Mouse (Mus musculus) midbrain, postnatal 0 days (tissue): ENCODE results near the gene Olfr1198. TPM values are rescaled to one million over a fixed set of nuclear protein-coding genes. Genes with fewer than 3 reads are reported as not detected.

Experiments
- ATAC-seq: fragments of 200-750 bp; cut with Nextera tagmentation; 2 replicates; pipeline ENCODE4 v1.8.0; 2017; ENCODE audit warnings: moderate number of reproducible peaks, mild to moderate bottlenecking, moderate TSS enrichment, moderate library complexity; ENCODE audit not compliant: low FRiP score
- DNase-seq: peaks from one replicate; pipeline ENCODE4 v3.0.0-alpha.2; 2015; ENCODE audit warnings: low spot score
- H3K27ac ChIP-seq: fragments of 300-500 bp; sonication (generic); 2 replicates; pipeline ENCODE4 v1.5.1; 2014; ENCODE audit warnings: low read depth, mild to moderate bottlenecking, low read length, mixed read lengths
- H3K27me3 ChIP-seq: fragments of 300-500 bp; sonication (generic); 2 replicates; pipeline ENCODE4 v1.6.1; 2014; ENCODE audit warnings: low read length, control low read depth, mixed read lengths; ENCODE audit not compliant: insufficient read depth
- H3K36me3 ChIP-seq: fragments of 300-500 bp; sonication (generic); 2 replicates; pipeline ENCODE4 v1.6.1; 2014; ENCODE audit warnings: low read length, control low read depth, mixed read lengths; ENCODE audit not compliant: insufficient read depth
- H3K4me1 ChIP-seq: fragments of 300-500 bp; sonication (generic); 2 replicates; pipeline ENCODE4 v1.6.1; 2014; ENCODE audit warnings: mild to moderate bottlenecking, control low read depth, antibody characterized with exemption, low read length, mixed read lengths; ENCODE audit not compliant: insufficient read depth
- H3K4me2 ChIP-seq: fragments of 300-500 bp; sonication (generic); 2 replicates; pipeline ENCODE4 v1.6.1; 2014; ENCODE audit warnings: low read depth, mild to moderate bottlenecking, low read length, mixed read lengths; ENCODE audit not compliant: poor library complexity, severe bottlenecking
- H3K4me3 ChIP-seq: fragments of 300-500 bp; sonication (generic); 2 replicates; pipeline ENCODE4 v1.5.1; 2014; ENCODE audit warnings: low read depth, mild to moderate bottlenecking, low read length, moderate library complexity
- H3K9ac ChIP-seq: fragments of 300-500 bp; sonication (generic); replicated peaks from 2 replicates; pipeline ENCODE4 v1.6.1; 2014; ENCODE audit warnings: mild to moderate bottlenecking, low read length, moderate library complexity, mixed read lengths; ENCODE audit not compliant: poor library complexity, severe bottlenecking
- H3K9me3 ChIP-seq: fragments of 300-500 bp; sonication (generic); 2 replicates; pipeline ENCODE4 v1.6.1; 2016; ENCODE audit warnings: low read length, control low read depth
- CTCF ChIP-seq: IDR thresholded peaks from 2 replicates; pipeline ENCODE4 v1.5.1; 2016; ENCODE audit warnings: antibody characterized with exemption, mild to moderate bottlenecking
- WGBS: fragments of 180-500 bp; shearing (Covaris S2); extraction: QIAGEN DNeasy Blood & Tissue Kit; methylation state at CpG from one replicate; pipeline ENCODE4 v1.1.7; 2014; 5-methylcytosine and 5-hydroxymethylcytosine counted together
- polyA plus RNA-seq: library from polyadenylated mRNA; unstranded; fragments of >200 nt; fragmentation: Nextera tagmentation; extraction: Ambion mirVana; gene quantifications from 2 replicates; pipeline ENCODE4 v1.2.1, GENCODE M21; 2015
- total RNA-seq: library from RNA; depleted of rRNA; stranded (reverse); fragments of >200 nt; gene quantifications from 2 replicates; pipeline ENCODE4 v1.2.3, GENCODE M21; 2014; rRNA removed

Olfr1198 gene
- total and polyA plus RNA-seq, 2 experiments from 2014 or later: not detected

DNA sequence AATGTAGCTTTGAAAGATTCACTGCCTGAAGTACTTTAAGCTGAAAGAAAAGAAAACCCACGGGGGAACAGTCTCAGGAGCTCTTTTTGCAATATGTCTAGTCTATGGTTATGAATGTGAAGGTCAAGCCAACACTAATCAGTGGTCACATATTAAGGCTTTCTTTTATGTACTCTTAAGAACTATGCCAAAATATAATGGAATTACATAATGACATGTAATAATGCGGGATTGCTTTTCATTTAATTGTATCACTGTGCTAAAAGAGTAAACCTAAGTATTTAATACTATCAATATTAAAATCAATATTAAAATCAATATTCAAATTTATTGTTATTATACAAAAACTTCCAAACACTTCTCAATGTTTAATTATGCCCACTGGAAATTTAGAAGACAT lies 46.7 kb downstream of the Olfr1198 start, which contains the start of gene Olfr1196:
Gene Olfr1196 (minus strand): TSS at position 101 of the 400 bp plus-strand sequence.
- no peaks in the 10 kb centered on the region for H3K9me3 ChIP-seq
- H3K27me3 ChIP-seq: no peaks in the 10 kb centered on the region
- DNase-seq (no peak), ATAC-seq (no peak)
- no peak for TF ChIP-seq CTCF
- no peak within 1 kb of the TSS for H3K27ac ChIP-seq
- no peak within 1 kb of the TSS for H3K4me2 ChIP-seq
- H3K36me3 ChIP-seq: no peaks in the 10 kb centered on the region
- no peaks in the 10 kb centered on the region for H3K4me1 ChIP-seq
- 86% methylated on average over 2 of the region's 2 CpGs for WGBS
- no peak within 1 kb of the TSS for H3K4me3 ChIP-seq
- H3K9ac ChIP-seq: no peak within 1 kb of the TSS

Other genes with a start within 250 kb of the Olfr1198 start
- gene Olfr1186, start 232.8 kb downstream of the Olfr1198 start, total RNA-seq: not detected in 2 replicates
- gene Olfr1186, start 232.8 kb downstream of the Olfr1198 start, polyA plus RNA-seq: not detected in 2 replicates
- not detected in 2 replicates for gene Olfr1188, start 194.4 kb downstream of the Olfr1198 start, total RNA-seq
- gene Olfr1188, start 194.4 kb downstream of the Olfr1198 start, polyA plus RNA-seq: not detected in 2 replicates
- gene Olfr1189, start 164.9 kb downstream of the Olfr1198 start, total RNA-seq: not detected in 2 replicates
- not detected in 2 replicates for gene Olfr1189, start 164.9 kb downstream of the Olfr1198 start, polyA plus RNA-seq
- 0.28 TPM in 1 of 2 replicates, not detected in the other for gene Olfr1191-ps1, start 110.8 kb downstream of the Olfr1198 start, total RNA-seq
- not detected in 2 replicates for gene Olfr1191-ps1, start 110.8 kb downstream of the Olfr1198 start, polyA plus RNA-seq
- not detected in 2 replicates for gene Olfr1192-ps1, start 102.9 kb downstream of the Olfr1198 start, total RNA-seq
- gene Olfr1192-ps1, start 102.9 kb downstream of the Olfr1198 start, polyA plus RNA-seq: not detected in 2 replicates
- not detected in 2 replicates for gene Olfr1193, start 75.7 kb downstream of the Olfr1198 start, total RNA-seq
- not detected in 2 replicates for gene Olfr1193, start 75.7 kb downstream of the Olfr1198 start, polyA plus RNA-seq
- gene Olfr1195, start 62.2 kb downstream of the Olfr1198 start, total RNA-seq: not detected in 2 replicates
- not detected in 2 replicates for gene Olfr1195, start 62.2 kb downstream of the Olfr1198 start, polyA plus RNA-seq
- not detected in 2 replicates for gene Olfr1196, start 46.8 kb downstream of the Olfr1198 start, total RNA-seq
- not detected in 2 replicates for gene Olfr1196, start 46.8 kb downstream of the Olfr1198 start, polyA plus RNA-seq
- gene Olfr1197, start 19.0 kb downstream of the Olfr1198 start, total RNA-seq: not detected in 2 replicates
- gene Olfr1197, start 19.0 kb downstream of the Olfr1198 start, polyA plus RNA-seq: not detected in 2 replicates
- gene Olfr1199, start 9.1 kb upstream of the Olfr1198 start, total RNA-seq: not detected in 2 replicates
- gene Olfr1199, start 9.1 kb upstream of the Olfr1198 start, polyA plus RNA-seq: not detected in 2 replicates
- gene Olfr1200, start 19.1 kb upstream of the Olfr1198 start, total RNA-seq: not detected in 2 replicates
- gene Olfr1200, start 19.1 kb upstream of the Olfr1198 start, polyA plus RNA-seq: not detected in 2 replicates
- not detected in 2 replicates for gene Olfr1201, start 41.7 kb upstream of the Olfr1198 start, total RNA-seq
- not detected in 2 replicates for gene Olfr1201, start 41.7 kb upstream of the Olfr1198 start, polyA plus RNA-seq
- gene Olfr1202, start 63.1 kb upstream of the Olfr1198 start, total RNA-seq: not detected in 2 replicates
- gene Olfr1202, start 63.1 kb upstream of the Olfr1198 start, polyA plus RNA-seq: 0.04 TPM in 1 of 2 replicates, not detected in the other
- not detected in 2 replicates for gene Olfr1205, start 78.4 kb upstream of the Olfr1198 start, total RNA-seq
- gene Olfr1205, start 78.4 kb upstream of the Olfr1198 start, polyA plus RNA-seq: not detected in 2 replicates
- gene Olfr1204, start 97.9 kb upstream of the Olfr1198 start, total RNA-seq: not detected in 2 replicates
- not detected in 2 replicates for gene Olfr1204, start 97.9 kb upstream of the Olfr1198 start, polyA plus RNA-seq
- gene Olfr1206, start 111.9 kb upstream of the Olfr1198 start, total RNA-seq: not detected in 2 replicates
- not detected in 2 replicates for gene Olfr1206, start 111.9 kb upstream of the Olfr1198 start, polyA plus RNA-seq
- not detected in 2 replicates for gene Olfr1208, start 150.9 kb upstream of the Olfr1198 start, total RNA-seq
- not detected in 2 replicates for gene Olfr1208, start 150.9 kb upstream of the Olfr1198 start, polyA plus RNA-seq
- not detected in 2 replicates for gene Olfr1209, start 163.8 kb upstream of the Olfr1198 start, total RNA-seq
- not detected in 2 replicates for gene Olfr1209, start 163.8 kb upstream of the Olfr1198 start, polyA plus RNA-seq
- not detected in 2 replicates for gene Olfr1211, start 186.7 kb upstream of the Olfr1198 start, total RNA-seq
- gene Olfr1211, start 186.7 kb upstream of the Olfr1198 start, polyA plus RNA-seq: not detected in 2 replicates
- not detected in 2 replicates for gene Olfr1212, start 202.6 kb upstream of the Olfr1198 start, total RNA-seq
- gene Olfr1212, start 202.6 kb upstream of the Olfr1198 start, polyA plus RNA-seq: not detected in 2 replicates
- not detected in 2 replicates for gene Gm13762, start 228.9 kb upstream of the Olfr1198 start, total RNA-seq
- gene Gm13762, start 228.9 kb upstream of the Olfr1198 start, polyA plus RNA-seq: not detected in 2 replicates
- gene Olfr1214, start 241.3 kb upstream of the Olfr1198 start, total RNA-seq: not detected in 2 replicates
- gene Olfr1214, start 241.3 kb upstream of the Olfr1198 start, polyA plus RNA-seq: not detected in 2 replicates